Mouse (Mus musculus): ENCODE measurements at regions not wholly inside any gene's neighbourhood (a gene's known extent, or its start where the extent isn't known, plus 50 kb on each side); places are given as distances from the start of the nearest gene placed in this dataset.
A peak's percentile ranks its signal among the peaks of the same experiment; 100 is the strongest.

DNA sequence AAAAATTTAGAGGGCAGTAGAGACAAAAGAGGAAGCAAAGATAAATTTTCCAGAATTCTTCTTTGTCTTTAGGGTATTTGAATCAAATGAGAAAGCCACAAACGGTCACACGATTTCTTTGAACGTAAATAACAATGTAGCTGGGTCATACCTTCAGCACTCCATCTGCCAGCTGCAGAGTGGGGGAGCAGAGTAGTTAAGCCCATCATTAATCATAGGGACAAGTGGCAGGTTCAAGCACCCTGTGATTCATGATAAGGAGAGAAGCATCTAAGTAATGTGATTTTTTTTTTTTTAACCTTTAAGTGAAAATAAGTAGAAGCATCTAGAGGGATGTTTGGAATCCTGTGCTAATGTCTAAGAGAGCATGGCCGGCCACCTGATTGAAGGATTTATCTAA is 300.6 kb downstream of the Jrkl start:
- Histone ChIP-seq H3K27me3 (replicated peaks; ENCODE audit: control insufficient read depth, insufficient read depth, low read length) (no peaks in the 10 kb centered on the region), H3K4me2 (ENCODE audit: low read depth, low read length) (no peak overlapping the region), H3K4me1 (ENCODE audit: control insufficient read depth, insufficient read depth, low read length) (no peaks in the 10 kb centered on the region), H3K9ac (ENCODE audit: low read depth, low read length) (no peak overlapping the region), H3K36me3 (ENCODE audit: control insufficient read depth, insufficient read depth, low read length) (no peaks in the 10 kb centered on the region), H3K9me3 (ENCODE audit: control insufficient read depth, low read length) (no peaks in the 10 kb centered on the region), H3K27ac (replicated peaks; ENCODE audit: low read depth, low read length) (no peak overlapping the region), H3K4me3 (ENCODE audit: low read depth, low read length) (no peak overlapping the region)
- ATAC-seq (ENCODE audit: low read depth): no peak
- DNase-seq (ENCODE audit: low spot score): no peak
- 77% methylated on average over 4 of the region's 4 CpGs for WGBS

- no peaks in the 10 kb centered on the region for H3K36me3 ChIP-seq (ENCODE audit: control insufficient read depth, insufficient read depth, low read length)
- ATAC-seq (ENCODE audit: low read depth) (no peak), DNase-seq (ENCODE audit: low spot score) (no peak)
- H3K4me2 ChIP-seq (ENCODE audit: low read depth, low read length): no peak overlapping the region
- H3K27me3 ChIP-seq (replicated peaks; ENCODE audit: control insufficient read depth, insufficient read depth, low read length): no peaks in the 10 kb centered on the region
- WGBS: 73% methylated on average over 4 of the region's 4 CpGs
- no peak overlapping the region for H3K4me3 ChIP-seq (ENCODE audit: low read depth, low read length)
- no peak overlapping the region for H3K27ac ChIP-seq (replicated peaks; ENCODE audit: low read depth, low read length)
- H3K9me3 ChIP-seq (ENCODE audit: control insufficient read depth, low read length): no peaks in the 10 kb centered on the region
- H3K4me1 ChIP-seq (ENCODE audit: control insufficient read depth, insufficient read depth, low read length): no peaks in the 10 kb centered on the region
- H3K9ac ChIP-seq (ENCODE audit: low read depth, low read length): no peak overlapping the region
These were observed 310.6 kb downstream of the Jrkl start for GRCm38 (mm10) chr9:12935016-12935415.

GRCm38 (mm10) chr9:12925549-12926186 is 320.0 kb downstream of the Jrkl start:
- H3K4me3 ChIP-seq (ENCODE audit: low read depth, low read length): no peak overlapping the region
- 65% methylated on average over 6 of the region's 6 CpGs for WGBS
- H3K4me2 ChIP-seq (ENCODE audit: low read depth, low read length): no peak overlapping the region
- no peak overlapping the region for H3K9ac ChIP-seq (ENCODE audit: low read depth, low read length)
- no peak for ATAC-seq (ENCODE audit: low read depth)
- DNase-seq (ENCODE audit: low spot score): no peak
- H3K36me3 ChIP-seq (ENCODE audit: control insufficient read depth, insufficient read depth, low read length): no peaks in the 10 kb centered on the region
- H3K27ac ChIP-seq (replicated peaks; ENCODE audit: low read depth, low read length): no peak overlapping the region
- no peaks in the 10 kb centered on the region for H3K27me3 ChIP-seq (replicated peaks; ENCODE audit: control insufficient read depth, insufficient read depth, low read length)
- H3K4me1 ChIP-seq (ENCODE audit: control insufficient read depth, insufficient read depth, low read length): no peaks in the 10 kb centered on the region
- H3K9me3 ChIP-seq (ENCODE audit: control insufficient read depth, low read length): no peaks in the 10 kb centered on the region

DNA sequence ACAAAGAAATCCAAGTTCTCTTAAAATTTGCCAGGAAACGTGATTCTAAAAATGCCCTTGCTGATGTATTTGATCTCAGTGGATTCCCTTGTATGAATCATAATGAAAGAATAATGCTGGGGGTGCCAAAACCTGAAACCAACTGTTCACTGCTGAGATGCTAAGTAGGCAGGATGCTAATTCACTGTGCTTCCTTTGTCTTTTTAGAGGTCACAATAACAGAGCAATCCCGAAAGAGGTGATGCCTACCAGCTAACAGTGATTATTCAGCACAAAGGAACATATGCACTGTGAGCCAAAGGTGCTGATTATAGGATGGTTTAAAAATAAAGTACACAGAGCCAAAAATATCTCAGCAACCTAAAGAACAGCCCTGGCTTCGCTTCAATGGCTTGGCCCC is 344.9 kb downstream of the Jrkl start:
- Histone ChIP-seq H3K27me3 (replicated peaks; ENCODE audit: control insufficient read depth, insufficient read depth, low read length) (no peaks in the 10 kb centered on the region), H3K4me2 (ENCODE audit: low read depth, low read length) (no peak overlapping the region), H3K27ac (replicated peaks; ENCODE audit: low read depth, low read length) (no peak overlapping the region), H3K4me1 (ENCODE audit: control insufficient read depth, insufficient read depth, low read length) (no peaks in the 10 kb centered on the region), H3K4me3 (ENCODE audit: low read depth, low read length) (no peak overlapping the region), H3K9me3 (ENCODE audit: control insufficient read depth, low read length) (no peaks in the 10 kb centered on the region), H3K9ac (ENCODE audit: low read depth, low read length) (no peak overlapping the region), H3K36me3 (ENCODE audit: control insufficient read depth, insufficient read depth, low read length) (no peaks in the 10 kb centered on the region)
- DNase-seq (ENCODE audit: low spot score) (no peak), ATAC-seq (ENCODE audit: low read depth) (no peak)
- WGBS: 59% methylated on average over 3 of the region's 3 CpGs

GRCm38 (mm10) chr9:12879753-12880490 is 365.7 kb downstream of the Jrkl start:
- ATAC-seq (ENCODE audit: low read depth) (no peak), DNase-seq (ENCODE audit: low spot score) (peak; percentile 35)
- H3K27me3 ChIP-seq (replicated peaks; ENCODE audit: control insufficient read depth, insufficient read depth, low read length): no peaks in the 10 kb centered on the region
- H3K27ac ChIP-seq (replicated peaks; ENCODE audit: low read depth, low read length): no peak overlapping the region
- no peaks in the 10 kb centered on the region for H3K9me3 ChIP-seq (ENCODE audit: control insufficient read depth, low read length)
- no peak overlapping the region for H3K4me2 ChIP-seq (ENCODE audit: low read depth, low read length)
- no peaks in the 10 kb centered on the region for H3K36me3 ChIP-seq (ENCODE audit: control insufficient read depth, insufficient read depth, low read length)
- no peak overlapping the region for H3K4me3 ChIP-seq (ENCODE audit: low read depth, low read length)
- H3K9ac ChIP-seq (ENCODE audit: low read depth, low read length): no peak overlapping the region
- H3K4me1 ChIP-seq (ENCODE audit: control insufficient read depth, insufficient read depth, low read length): no peaks in the 10 kb centered on the region
- 53% methylated on average over 3 of the region's 3 CpGs for WGBS

DNA sequence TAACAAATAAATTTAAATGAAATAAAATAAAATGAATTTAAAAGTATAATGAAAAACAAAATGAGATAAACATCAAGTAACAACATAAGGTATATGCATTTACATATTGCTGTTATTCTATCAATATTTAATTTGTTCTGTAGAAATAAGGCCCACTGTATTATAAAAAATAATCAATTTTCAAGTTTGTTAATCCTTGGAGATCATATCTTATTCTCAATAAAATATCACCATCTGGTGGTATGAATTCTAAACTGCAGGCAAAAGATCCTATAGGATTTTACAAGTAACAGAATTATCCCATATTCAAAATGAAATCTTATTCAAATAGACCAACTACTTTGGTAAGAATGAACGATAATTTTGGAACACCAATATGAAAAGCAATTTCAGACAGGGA is 369.1 kb downstream of the Jrkl start:
- H3K27ac ChIP-seq (replicated peaks; ENCODE audit: low read depth, low read length): no peak overlapping the region
- ATAC-seq (ENCODE audit: low read depth) (no peak), DNase-seq (ENCODE audit: low spot score) (peak; percentile 35)
- H3K4me1 ChIP-seq (ENCODE audit: control insufficient read depth, insufficient read depth, low read length): no peaks in the 10 kb centered on the region
- WGBS: 46% methylated on average over 1 of the region's 1 CpGs
- no peak overlapping the region for H3K4me3 ChIP-seq (ENCODE audit: low read depth, low read length)
- H3K36me3 ChIP-seq (ENCODE audit: control insufficient read depth, insufficient read depth, low read length): no peaks in the 10 kb centered on the region
- no peak overlapping the region for H3K4me2 ChIP-seq (ENCODE audit: low read depth, low read length)
- no peaks in the 10 kb centered on the region for H3K27me3 ChIP-seq (replicated peaks; ENCODE audit: control insufficient read depth, insufficient read depth, low read length)
- no peak overlapping the region for H3K9ac ChIP-seq (ENCODE audit: low read depth, low read length)
- no peaks in the 10 kb centered on the region for H3K9me3 ChIP-seq (ENCODE audit: control insufficient read depth, low read length)

DNA sequence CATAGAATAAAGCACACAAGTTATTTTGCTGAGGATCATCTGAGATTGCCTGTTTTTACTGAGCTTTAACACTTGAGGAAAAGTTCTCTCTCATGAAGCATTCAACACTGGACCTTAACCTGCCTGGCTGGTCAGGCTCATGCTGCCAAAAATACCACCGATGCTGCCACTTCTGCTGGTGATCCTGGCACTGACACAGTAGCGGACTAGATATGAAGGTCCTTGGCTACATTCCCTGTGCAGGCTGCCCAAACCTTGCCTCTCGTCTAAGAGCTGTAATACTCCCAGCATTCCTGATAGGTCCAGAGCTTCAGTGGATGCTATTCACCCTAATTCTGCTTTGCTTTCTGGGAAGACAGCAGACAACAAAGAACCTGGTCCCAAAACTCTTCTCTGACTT is 374.7 kb downstream of the Jrkl start:
- Histone ChIP-seq H3K36me3 (ENCODE audit: control insufficient read depth, insufficient read depth, low read length) (no peaks in the 10 kb centered on the region), H3K27ac (replicated peaks; ENCODE audit: low read depth, low read length) (no peak overlapping the region), H3K4me3 (ENCODE audit: low read depth, low read length) (no peak overlapping the region), H3K9me3 (ENCODE audit: control insufficient read depth, low read length) (no peaks in the 10 kb centered on the region), H3K27me3 (replicated peaks; ENCODE audit: control insufficient read depth, insufficient read depth, low read length) (no peaks in the 10 kb centered on the region), H3K4me1 (ENCODE audit: control insufficient read depth, insufficient read depth, low read length) (no peaks in the 10 kb centered on the region), H3K4me2 (ENCODE audit: low read depth, low read length) (no peak overlapping the region), H3K9ac (ENCODE audit: low read depth, low read length) (no peak overlapping the region)
- DNase-seq (ENCODE audit: low spot score) (no peak), ATAC-seq (ENCODE audit: low read depth) (no peak)
- 87% methylated on average over 3 of the region's 3 CpGs for WGBS

All from embryonic facial prominence, embryonic 14.5 days (tissue).